Mouse (Mus musculus) liver, embryonic 11.5 days (tissue): Measurements from ENCODE around the gene Ccdc191. TPM values are rescaled to one million over a fixed set of nuclear protein-coding genes. Genes with fewer than 3 reads are reported as not detected.

Source experiments
- ATAC-seq: fragments of 200-750 bp; cut with Nextera tagmentation; replicated peaks from 2 replicates; pipeline ENCODE4 v1.8.0; 2017; ENCODE audit warnings: moderate number of reproducible peaks, mild to moderate bottlenecking, moderate TSS enrichment, moderate library complexity; ENCODE audit not compliant: low FRiP score
- DNase-seq: peaks from one replicate; pipeline ENCODE4 v3.0.0-alpha.2; 2017; ENCODE audit warnings: low spot score
- H3K27ac ChIP-seq: fragments of 300-500 bp; sonication (generic); 2 replicates; pipeline ENCODE4 v1.5.1; 2014; ENCODE audit warnings: mild to moderate bottlenecking, low read depth, low read length, control low read depth
- H3K27me3 ChIP-seq: fragments of 300-500 bp; sonication (generic); replicated peaks from 2 replicates; pipeline ENCODE4 v1.6.1; 2014; ENCODE audit warnings: low read length, mixed read lengths; ENCODE audit not compliant: control insufficient read depth, insufficient read depth
- H3K36me3 ChIP-seq: fragments of 300-500 bp; sonication (generic); 2 replicates; pipeline ENCODE4 v1.6.1; 2014; ENCODE audit warnings: mild to moderate bottlenecking, low read length, moderate library complexity, mixed read lengths; ENCODE audit not compliant: control insufficient read depth, insufficient read depth
- H3K4me1 ChIP-seq: fragments of 300-500 bp; sonication (generic); replicated peaks from 2 replicates; pipeline ENCODE4 v1.6.1; 2014; ENCODE audit warnings: low read length, mixed read lengths; ENCODE audit not compliant: control insufficient read depth, insufficient read depth
- H3K4me2 ChIP-seq: fragments of 300-500 bp; sonication (generic); 2 replicates; pipeline ENCODE4 v1.6.1; 2014; ENCODE audit warnings: mild to moderate bottlenecking, control low read depth, moderate library complexity
- H3K4me3 ChIP-seq: fragments of 300-500 bp; sonication (generic); 2 replicates; pipeline ENCODE4 v1.5.1; 2014; ENCODE audit warnings: low read depth, low read length, control low read depth
- H3K9ac ChIP-seq: fragments of 300-500 bp; sonication (generic); 2 replicates; pipeline ENCODE4 v1.6.1; 2014; ENCODE audit warnings: low read depth, low read length, control low read depth
- H3K9me3 ChIP-seq: fragments of 300-500 bp; sonication (generic); 2 replicates; pipeline ENCODE4 v1.6.1; 2016; ENCODE audit warnings: low read length, inconsistent platforms, mixed read lengths; ENCODE audit not compliant: control insufficient read depth
- WGBS: fragments of 180-500 bp; shearing (Covaris S2); extraction: QIAGEN DNeasy Blood & Tissue Kit; methylation state at CpG from one replicate; pipeline ENCODE4 v1.1.7; 2014; 5-methylcytosine and 5-hydroxymethylcytosine counted together
- polyA plus RNA-seq: library from polyadenylated mRNA; unstranded; fragments of >200 nt; fragmentation: Nextera tagmentation; extraction: Ambion mirVana; gene quantifications from 2 replicates; pipeline ENCODE4 v1.2.1, GENCODE M21; 2014

The Ccdc191 gene
- polyA plus RNA-seq: 7.9 and 9.4 TPM in 2 replicates

- WGBS: under 1% methylated on average over 33 of the region's 33 CpGs
- H3K4me2 ChIP-seq: peak within 1 kb of the TSS; percentile 88
- H3K4me3 ChIP-seq: peak within 1 kb of the TSS; percentile 72
- peak within 1 kb of the TSS; percentile 50 for H3K27ac ChIP-seq
- no peaks in the 10 kb centered on the region for H3K36me3 ChIP-seq
- no peaks in the 10 kb centered on the region for H3K4me1 ChIP-seq
- no peaks in the 10 kb centered on the region for H3K9me3 ChIP-seq
- DNase-seq: peak; percentile 93
- no peaks in the 10 kb centered on the region for H3K27me3 ChIP-seq
- peak within 1 kb of the TSS; percentile 77 for H3K9ac ChIP-seq
- ATAC-seq: peak; percentile 100
Observed at GRCm38 (mm10) chr16:43889208-43890004, at the start of gene Ccdc191. Gene Ccdc191, plus strand, starts transcription at chr16:43889800.

GRCm38 (mm10) chr16:43841236-43841635 is 48.4 kb upstream of the Ccdc191 start:
- WGBS: 44% methylated on average over 1 of the region's 1 CpGs

GRCm38 (mm10) chr16:43849839-43850238 is 39.8 kb upstream of the Ccdc191 start:
- Histone ChIP-seq H3K4me1 (no peaks in the 10 kb centered on the region), H3K27me3 (no peaks in the 10 kb centered on the region), H3K9me3 (no peaks in the 10 kb centered on the region), H3K4me2 (no peak overlapping the region), H3K9ac (no peak overlapping the region), H3K4me3 (no peak overlapping the region), H3K36me3 (no peaks in the 10 kb centered on the region), H3K27ac (no peak overlapping the region)
- 52% methylated on average over 1 of the region's 1 CpGs for WGBS
- no peak for ATAC-seq
- no peak for DNase-seq

More at GRCm38 (mm10) chr16:43841236-43841635, 48.4 kb upstream of the Ccdc191 start:
- Histone ChIP-seq H3K9me3 (no peaks in the 10 kb centered on the region), H3K27me3 (no peaks in the 10 kb centered on the region), H3K4me3 (no peak overlapping the region), H3K9ac (no peak overlapping the region), H3K27ac (no peak overlapping the region), H3K36me3 (no peaks in the 10 kb centered on the region), H3K4me2 (no peak overlapping the region), H3K4me1 (no peaks in the 10 kb centered on the region)
- ATAC-seq (no peak), DNase-seq (no peak)

DNA sequence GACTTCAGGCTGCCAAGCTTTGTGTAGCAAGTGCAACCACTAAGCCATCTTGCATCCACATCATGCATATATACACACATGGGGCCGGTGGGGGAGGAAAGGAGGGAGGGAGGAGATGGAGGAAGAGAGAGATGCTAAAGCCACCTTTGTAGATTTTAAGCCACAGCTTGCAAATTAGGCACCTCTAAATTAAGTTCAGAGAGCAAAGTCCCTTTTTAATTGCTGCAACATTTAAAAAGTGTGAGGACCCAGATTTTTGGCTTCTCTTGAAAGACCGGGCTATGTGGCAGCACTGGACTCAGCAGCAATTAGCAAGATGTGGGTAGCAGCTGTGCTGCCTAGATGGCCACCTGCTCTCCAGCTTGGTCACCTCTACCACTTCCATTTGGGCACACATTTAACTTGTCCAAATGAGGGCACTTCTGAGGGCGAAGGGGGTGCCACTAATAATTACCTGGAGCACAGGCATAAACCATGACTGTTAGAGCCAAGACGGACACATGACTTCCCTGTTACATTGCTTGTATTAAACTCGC is 30.6 kb upstream of the Ccdc191 start:
- H3K9ac ChIP-seq: no peak overlapping the region
- no peak overlapping the region for H3K4me2 ChIP-seq
- H3K4me1 ChIP-seq: no peaks in the 10 kb centered on the region
- no peak overlapping the region for H3K27ac ChIP-seq
- no peaks in the 10 kb centered on the region for H3K27me3 ChIP-seq
- peaks cover 9% of the 10 kb centered on the region; the same call in 1 of the 2 replicates for H3K36me3 ChIP-seq
- H3K9me3 ChIP-seq: no peaks in the 10 kb centered on the region
- no peak for DNase-seq
- 91% methylated on average over 5 of the region's 5 CpGs for WGBS
- no peak for ATAC-seq
- no peak overlapping the region for H3K4me3 ChIP-seq

- H3K4me2 ChIP-seq: no peak overlapping the region
- H3K36me3 ChIP-seq: peaks cover 12% of the 10 kb centered on the region; the same call in 1 of the 2 replicates
- 79% methylated on average over 6 of the region's 6 CpGs for WGBS
- no peaks in the 10 kb centered on the region for H3K4me1 ChIP-seq
- ATAC-seq (no peak), DNase-seq (no peak)
- H3K9me3 ChIP-seq: no peaks in the 10 kb centered on the region
- H3K27me3 ChIP-seq: no peaks in the 10 kb centered on the region
- no peak overlapping the region for H3K4me3 ChIP-seq
- H3K9ac ChIP-seq: no peak overlapping the region
- H3K27ac ChIP-seq: no peak overlapping the region
Observed at GRCm38 (mm10) chr16:43860624-43861023, 29.0 kb upstream of the Ccdc191 start.

DNA sequence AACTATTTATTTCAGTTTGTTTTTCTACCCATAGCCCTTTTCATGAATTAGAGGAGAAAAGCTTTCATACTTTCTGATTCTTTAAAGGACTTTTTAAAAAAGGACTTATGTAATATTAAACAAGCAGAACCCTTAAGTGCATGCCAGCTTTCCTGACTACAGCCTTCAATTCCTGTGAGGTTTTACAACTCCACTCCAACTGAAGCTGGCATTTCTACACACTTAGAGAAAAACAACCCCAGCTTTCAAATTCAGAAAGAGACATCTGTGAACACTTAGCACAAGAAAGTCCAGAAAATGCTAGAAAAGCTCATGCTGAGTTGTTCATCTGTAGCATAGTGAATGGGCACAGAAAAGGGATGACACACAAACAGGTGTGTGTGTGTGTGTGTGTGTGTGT is 19.8 kb upstream of the Ccdc191 start:
- Histone ChIP-seq H3K4me3 (no peak overlapping the region), H3K27ac (no peak overlapping the region), H3K4me2 (no peak overlapping the region), H3K9me3 (no peaks in the 10 kb centered on the region), H3K36me3 (peaks cover 12% of the 10 kb centered on the region; the same call in 1 of the 2 replicates), H3K9ac (no peak overlapping the region), H3K4me1 (no peaks in the 10 kb centered on the region), H3K27me3 (no peaks in the 10 kb centered on the region)
- ATAC-seq (no peak), DNase-seq (no peak)

DNA sequence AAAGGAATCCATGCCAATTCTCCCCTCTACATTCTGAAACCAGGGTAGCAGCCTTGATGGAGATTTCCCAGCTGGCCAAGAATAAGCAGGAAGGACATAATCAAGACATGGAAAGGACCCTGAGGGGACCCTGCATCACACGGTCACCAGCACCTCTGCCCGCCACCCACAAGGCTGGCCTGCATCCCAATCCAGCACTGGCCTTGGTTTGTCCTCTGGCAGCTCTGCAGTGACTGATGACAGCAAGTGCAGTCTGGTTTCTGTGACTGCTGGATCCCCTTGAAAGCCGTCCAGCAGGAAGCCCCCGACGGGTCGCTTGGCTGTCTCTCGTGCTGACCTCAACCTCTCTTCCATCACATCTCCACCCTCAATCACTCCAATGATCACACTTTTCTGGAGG is 18.2 kb upstream of the Ccdc191 start:
- H3K36me3 ChIP-seq: peaks cover 16% of the 10 kb centered on the region; the same call in 1 of the 2 replicates
- WGBS: 84% methylated on average over 7 of the region's 7 CpGs
- no peak for DNase-seq

DNA sequence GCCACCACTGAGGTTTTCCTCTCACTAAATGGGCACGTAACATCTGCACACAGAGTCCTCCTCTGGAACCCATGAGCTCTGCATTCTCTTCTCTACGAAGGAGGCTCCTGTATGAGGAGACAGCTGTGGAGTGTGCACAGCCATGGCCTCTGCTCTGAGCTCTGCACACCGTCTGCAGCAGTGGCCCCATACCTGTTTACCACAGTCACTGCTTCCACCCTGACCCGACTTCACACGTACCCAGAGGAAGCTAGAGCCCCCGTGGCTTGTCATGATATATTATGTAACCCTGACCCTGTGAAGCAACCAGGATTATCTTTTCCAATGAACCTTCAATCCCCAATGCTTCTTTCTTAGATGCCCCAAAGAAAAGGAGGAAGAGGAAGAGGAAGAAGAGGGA is 9.8 kb upstream of the Ccdc191 start:
- Histone ChIP-seq H3K36me3 (peaks cover 8% of the 10 kb centered on the region; the same call in 1 of the 2 replicates), H3K4me2 (no peak overlapping the region), H3K9me3 (no peaks in the 10 kb centered on the region), H3K4me1 (no peaks in the 10 kb centered on the region), H3K9ac (no peak overlapping the region), H3K27ac (no peak overlapping the region), H3K4me3 (no peak overlapping the region), H3K27me3 (no peaks in the 10 kb centered on the region)
- DNase-seq (no peak), ATAC-seq (no peak)
- 79% methylated on average over 6 of the region's 6 CpGs for WGBS

More for the DNA sequence above, 18.2 kb upstream of the Ccdc191 start:
- Histone ChIP-seq H3K27ac (no peak overlapping the region), H3K27me3 (no peaks in the 10 kb centered on the region), H3K4me3 (no peak overlapping the region), H3K4me2 (no peak overlapping the region), H3K9ac (no peak overlapping the region), H3K9me3 (no peaks in the 10 kb centered on the region), H3K4me1 (no peaks in the 10 kb centered on the region)
- ATAC-seq: no peak

- no peak overlapping the region for H3K27ac ChIP-seq
- H3K4me2 ChIP-seq: no peak overlapping the region
- no peaks in the 10 kb centered on the region for H3K27me3 ChIP-seq
- peaks cover 4% of the 10 kb centered on the region; the same call in 1 of the 2 replicates for H3K36me3 ChIP-seq
- 61% methylated on average over 3 of the region's 3 CpGs for WGBS
- no peak overlapping the region for H3K4me3 ChIP-seq
- DNase-seq (no peak), ATAC-seq (no peak)
- no peaks in the 10 kb centered on the region for H3K9me3 ChIP-seq
- H3K4me1 ChIP-seq: no peaks in the 10 kb centered on the region
- no peak overlapping the region for H3K9ac ChIP-seq
Observed at GRCm38 (mm10) chr16:43881636-43882035, 8.0 kb upstream of the Ccdc191 start.
